Mouse (Mus musculus): ENCODE results near the gene Strada.

DNA sequence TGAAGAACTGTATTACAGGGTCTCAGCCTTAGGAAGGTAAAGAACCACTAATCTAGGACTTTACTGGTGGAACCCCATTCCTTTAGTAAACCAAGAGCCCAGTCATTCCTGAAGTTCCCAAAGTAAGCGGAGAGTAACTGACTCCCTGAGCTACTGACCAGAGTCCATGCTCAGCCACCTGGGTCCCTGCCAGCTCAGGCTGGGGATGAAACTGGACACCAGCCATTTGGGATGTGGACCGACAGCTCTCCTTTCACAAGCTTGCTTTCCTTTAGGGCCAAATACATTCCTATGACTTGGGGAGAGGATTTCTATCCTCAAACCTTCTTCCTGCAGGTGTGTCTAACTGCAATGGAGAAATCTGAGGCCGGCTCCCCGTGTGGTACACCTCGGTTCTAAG is 27.6 kb downstream of the Strada start:
- no peak for TF ChIP-seq HCFC1 (IDR thresholded peaks at IDR 0.05; ENCODE audit: borderline replicate concordance, insufficient read depth, low read length)
- TF ChIP-seq MAFK (IDR thresholded peaks at IDR 0.05; ENCODE audit: insufficient read depth, low read depth, low read length) = no peak
- no peak for TF ChIP-seq ZNF384 (IDR thresholded peaks at IDR 0.05; ENCODE audit: low read depth, low read length)
- no peak for TF ChIP-seq CHD2 (IDR thresholded peaks at IDR 0.05; ENCODE audit: low read depth, low read length)
- no peak for TF ChIP-seq ZC3H11A (IDR thresholded peaks at IDR 0.05; ENCODE audit: borderline replicate concordance, low read depth, low read length)
